8 mouse cellular contexts compared by ENCODE assay signal in the genomic region with DNA sequence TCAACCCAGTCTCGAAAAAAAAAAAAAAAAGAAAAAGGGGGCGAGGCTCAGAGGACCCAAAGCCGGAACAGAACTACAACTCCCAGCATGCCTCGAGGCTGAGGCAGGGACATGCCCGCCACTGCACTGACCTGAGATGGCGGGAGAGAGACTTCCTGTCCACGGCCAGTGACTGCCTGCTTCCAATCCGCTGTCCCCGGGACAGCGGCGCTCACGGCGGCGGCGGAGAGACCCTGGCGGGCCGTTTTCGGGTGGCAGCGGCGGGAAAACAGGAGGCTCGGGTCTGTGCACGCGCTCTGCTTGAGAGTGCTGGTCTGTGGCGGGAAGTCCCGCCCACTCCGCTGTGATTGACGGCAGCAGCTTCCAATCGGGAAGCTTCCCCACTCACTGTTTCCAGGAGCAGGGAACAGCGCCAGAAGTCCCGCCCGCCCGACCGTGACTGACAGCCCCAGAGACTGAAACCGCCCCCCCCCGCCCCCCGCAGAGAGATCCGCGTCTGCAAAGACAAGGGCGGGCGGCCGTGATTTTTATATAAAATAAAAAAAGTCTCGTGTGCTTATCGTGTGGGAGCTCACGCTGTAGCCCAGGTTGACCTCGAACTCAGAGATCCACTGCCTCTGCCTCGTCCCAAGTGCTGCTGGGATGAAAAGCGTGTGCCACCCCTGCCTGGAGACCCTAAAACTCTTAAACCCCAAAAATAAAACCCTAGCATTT. TPM values are rescaled to one million over a fixed set of nuclear protein-coding genes. Genes with fewer than 3 reads are reported as not detected.
DNase-seq lines count a peak whose midpoint lies in the region; ATAC-seq lines count a peak whose summit lies in the region.

No protein-coding gene starts in this region.

- H3K27ac ChIP-seq in hindbrain, embryonic 15.5 days (replicated peaks): peak overlapping the region; percentile 100

- WGBS in hindbrain, embryonic 15.5 days: under 1% methylated on average over 46 of the region's 47 CpGs

- H3K4me2 ChIP-seq in hindbrain, embryonic 15.5 days: peak overlapping the region; percentile 68

- DNase-seq in T-cell, adult 2 months (ENCODE audit: low spot score): peak; percentile 96
- DNase-seq in cerebellum, postnatal 36 days: peak; percentile 100
- DNase-seq in frontal cortex, postnatal 36 days (ENCODE audit: low spot score in 2 of 2): peak; percentile 100
- DNase-seq in left cerebral cortex, adult 11 months (ENCODE audit: low spot score): peak; percentile 97
- peak; percentile 97 to 98 for DNase-seq in lung, postnatal 4 days
- DNase-seq in retina, postnatal 7 days (ENCODE audit: low read depth, low spot score): peak; percentile 90
- peak; percentile 100 for DNase-seq in urinary bladder, adult 2 months (ENCODE audit: low spot score)

- no peaks in the 10 kb centered on the region for H3K27me3 ChIP-seq in hindbrain, embryonic 15.5 days

- peaks cover 7% of the 10 kb centered on the region; the same call in 1 of the 2 replicates for H3K4me1 ChIP-seq in hindbrain, embryonic 15.5 days (replicated peaks)

- ATAC-seq in hindbrain, embryonic 15.5 days (ENCODE audit: low FRiP score, low read depth): peak; percentile 99

- no peaks in the 10 kb centered on the region for H3K9me3 ChIP-seq in hindbrain, embryonic 15.5 days

- H3K4me3 ChIP-seq in hindbrain, embryonic 15.5 days: peak overlapping the region; percentile 99

- H3K9ac ChIP-seq in hindbrain, embryonic 15.5 days: peak overlapping the region; percentile 100

- no peaks in the 10 kb centered on the region for H3K36me3 ChIP-seq in hindbrain, embryonic 15.5 days

RNA-seq across cellular contexts. Expression of gene Pum2, which starts 33.1 kb away (rescaled TPM):
- 46.8 and 46.9 TPM in 2 replicates for polyA plus RNA-seq in hindbrain, embryonic 15.5 days (2015; fragmentation: Nextera tagmentation; extraction: Ambion mirVana)
- polyA plus RNA-seq in urinary bladder, adult 2 months (2012; rRNA removed): 56.5 and 59.3 TPM in 2 replicates

RNA-seq across cellular contexts. Expression of gene Slc7a15, which starts 42.0 kb away (rescaled TPM):
- polyA plus RNA-seq in hindbrain, embryonic 15.5 days (2015; fragmentation: Nextera tagmentation; extraction: Ambion mirVana): not detected in 2 replicates
- polyA plus RNA-seq in urinary bladder, adult 2 months (2012; rRNA removed): not detected in 2 replicates

Comparison
In these comparisons a context has a peak if more than half of its experiments do, and no peak if none do; other contexts are left out.
1. Peak in every context shown above with its lines: DNase-seq, ATAC-seq, H3K4me3 ChIP-seq and H3K27ac ChIP-seq.